Mouse (Mus musculus) neutrophil, adult 65 days (primary cell): ENCODE measurements around the gene 1600014C23Rik. TPM values are rescaled to one million over a fixed set of nuclear protein-coding genes. Genes with fewer than 3 reads are reported as not detected.

Experiments used
- total RNA-seq: library from RNA; stranded (reverse); gene quantifications from 2 replicates; pipeline ENCODE4 v1.2.4, GENCODE M21; 2023

1600014C23Rik gene
- not detected in 2 replicates for total RNA-seq

GRCm38 (mm10) chr17:45733735-45734301, at the start of gene 1600014C23Rik:
1600014C23Rik (minus strand) TSS chr17:45733844.

GRCm38 (mm10) chr17:45686716-45687115, 46.9 kb downstream of the 1600014C23Rik start, which contains the start of gene Tmem63b:
Tmem63b (minus strand) TSS chr17:45686905.

GRCm38 (mm10) chr17:45686093-45686619, 47.5 kb downstream of the 1600014C23Rik start, which contains the start of gene Mrpl14:
Mrpl14 (plus strand) TSS chr17:45686322.

Other genes starting within 250 kb of the 1600014C23Rik start
- 4.8 TPM in 2 replicates for gene Aars2, start 227.0 kb downstream of the 1600014C23Rik start, total RNA-seq
- gene Tcte1, start 210.4 kb downstream of the 1600014C23Rik start, total RNA-seq: not detected in 2 replicates
- 0.09 TPM in 1 of 2 replicates, not detected in the other for gene Tmem151b, start 184.2 kb downstream of the 1600014C23Rik start, total RNA-seq
- 64.3 and 78.1 TPM in 2 replicates for gene Nfkbie, start 178.1 kb downstream of the 1600014C23Rik start, total RNA-seq
- 30.4 and 35.4 TPM in 2 replicates for gene Slc35b2, start 170.0 kb downstream of the 1600014C23Rik start, total RNA-seq
- 435 and 451 TPM in 2 replicates for gene Hsp90ab1, start 160.6 kb downstream of the 1600014C23Rik start, total RNA-seq
- gene Slc29a1, start 134.2 kb downstream of the 1600014C23Rik start, total RNA-seq: 16.9 and 20.1 TPM in 2 replicates
- not detected in 2 replicates for gene Mymx, start 131.7 kb downstream of the 1600014C23Rik start, total RNA-seq
- 1.0 and 4.6 TPM in 2 replicates for gene Capn11, start 74.5 kb downstream of the 1600014C23Rik start, total RNA-seq
- gene Mrpl14, start 47.5 kb downstream of the 1600014C23Rik start, total RNA-seq: 22.0 and 29.5 TPM in 2 replicates
- gene Tmem63b, start 46.9 kb downstream of the 1600014C23Rik start, total RNA-seq: 27.4 and 43.8 TPM in 2 replicates